Mouse (Mus musculus) olfactory bulb, adult 2 months (tissue): ENCODE results near the gene Bik.

Experiments used
- CTCF ChIP-seq: fragments of 200-500 bp; IDR thresholded peaks from 2 replicates; pipeline ENCODE4 v1.5.1; 2012; ENCODE audit warnings: low read depth, mild to moderate bottlenecking, low read length, moderate library complexity; ENCODE audit not compliant: insufficient read depth
- POLR2A ChIP-seq: fragments of 200-500 bp; IDR thresholded peaks from 2 replicates; pipeline ENCODE4 v1.6.1; 2012; ENCODE audit warnings: mild to moderate bottlenecking, low read depth, low read length, moderate library complexity; ENCODE audit not compliant: insufficient read depth

DNA sequence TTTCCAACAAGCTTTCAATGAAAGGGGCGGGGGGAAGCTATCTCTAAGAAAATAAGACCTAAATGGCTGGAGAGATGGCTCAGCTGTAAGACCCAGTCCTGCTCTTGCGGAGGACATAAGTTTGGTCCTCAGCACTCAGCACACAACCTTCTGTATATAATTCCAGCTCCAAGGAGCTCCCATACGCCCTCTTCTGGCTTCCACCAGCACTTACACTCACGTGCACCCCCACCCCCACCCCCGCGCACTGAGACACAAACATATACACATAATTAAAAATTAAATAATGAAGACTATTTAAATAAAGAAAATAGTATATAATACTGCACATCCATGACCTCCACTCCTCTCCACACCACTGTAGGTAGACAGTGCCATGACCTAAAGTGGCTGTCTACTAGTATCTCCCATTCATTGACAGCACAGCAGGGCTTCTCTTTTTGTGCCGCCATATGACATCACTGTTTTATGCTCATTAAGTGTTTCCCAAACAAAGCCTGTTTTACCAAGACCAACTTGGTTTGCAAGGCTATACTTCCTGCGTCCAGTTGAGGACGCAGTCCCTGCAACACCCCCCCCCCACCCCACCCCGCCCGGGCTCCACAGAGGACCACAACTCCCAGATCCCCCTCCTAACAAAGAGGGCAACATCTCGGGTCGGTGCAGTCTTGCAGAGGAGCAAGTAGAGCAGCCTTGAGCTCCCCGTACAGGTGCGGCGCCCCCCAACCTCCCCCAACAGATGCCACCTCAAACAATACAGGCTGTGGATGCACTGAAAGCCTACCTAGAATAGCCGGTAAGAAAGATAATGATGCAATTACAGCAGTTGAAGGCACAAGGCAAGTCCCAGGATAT, 16.5 kb upstream of the Bik start:
- TF ChIP-seq CTCF (no peak), POLR2A (no peak)
